Mouse (Mus musculus): ENCODE data around the gene Prmt8. TPM values are rescaled to one million over a fixed set of nuclear protein-coding genes. Genes with fewer than 3 reads are reported as not detected.

Gene Prmt8
- polyA plus RNA-seq, 1 experiment from 2014 or later, result 0.13 TPM

DNA sequence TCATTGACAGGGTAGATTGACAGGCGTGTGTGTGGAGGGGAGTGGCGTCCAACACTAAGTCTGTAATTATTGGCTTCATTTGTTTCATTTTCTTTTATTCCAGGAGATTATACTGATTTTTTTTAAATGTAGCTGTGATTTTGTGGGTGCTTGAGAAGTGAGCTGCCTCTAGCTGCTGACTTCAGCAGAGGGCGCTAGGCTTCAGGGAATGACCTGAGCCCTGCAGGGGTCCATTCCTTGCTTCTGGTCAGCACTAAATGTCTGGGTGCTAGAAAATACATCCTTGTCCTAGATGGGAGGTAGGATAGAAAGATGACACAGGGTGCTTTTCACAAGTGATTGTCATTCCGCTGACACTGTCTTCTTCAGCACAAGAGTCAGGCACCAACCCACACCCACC lies 99.2 kb downstream of the Prmt8 start:
- H3K9me3 ChIP-seq (ENCODE audit: control insufficient read depth, low read length), result no peaks in the 10 kb centered on the region; the same call in 1 of the 2 replicates
- WGBS, result 92% methylated on average over 4 of the region's 4 CpGs
- H3K9ac ChIP-seq (ENCODE audit: low read length), result no peak overlapping the region
- DNase-seq (ENCODE audit: low spot score) (no peak), ATAC-seq (ENCODE audit: insufficient number of reproducible peaks, low FRiP score, low TSS enrichment, low read depth) (no peak)
- no peak overlapping the region for H3K27ac ChIP-seq (replicated peaks; ENCODE audit: low read depth, low read length)
- no peaks in the 10 kb centered on the region for H3K27me3 ChIP-seq (ENCODE audit: control insufficient read depth, insufficient read depth, low read length)
- H3K4me1 ChIP-seq (ENCODE audit: control insufficient read depth, insufficient read depth, low read length), result no peaks in the 10 kb centered on the region
- H3K4me3 ChIP-seq (ENCODE audit: low read depth, low read length), result no peak overlapping the region
- H3K36me3 ChIP-seq (ENCODE audit: control insufficient read depth, insufficient read depth, low read length), result no peaks in the 10 kb centered on the region
- no peak overlapping the region for H3K4me2 ChIP-seq (ENCODE audit: low read depth, severe bottlenecking)

DNA sequence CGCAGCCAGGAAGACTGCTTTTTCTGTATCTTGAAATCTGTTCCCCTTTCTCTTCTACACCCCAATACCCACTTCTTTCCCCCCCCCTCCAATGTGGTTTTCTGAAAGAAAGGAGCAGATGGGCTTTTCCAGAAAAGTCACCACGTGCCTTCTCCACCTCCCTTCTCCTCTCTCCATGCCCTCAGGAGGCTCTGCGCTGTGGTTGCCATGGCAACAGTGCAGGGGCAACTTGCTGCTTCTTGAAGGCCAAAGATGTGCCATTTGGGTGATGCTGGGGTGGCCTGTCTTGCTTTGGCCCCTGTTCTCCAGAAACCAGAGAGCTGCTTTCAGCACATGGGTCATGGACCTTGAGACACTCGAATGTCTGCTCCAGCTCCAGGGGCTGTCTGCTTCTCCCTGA lies 100.0 kb downstream of the Prmt8 start:
- Histone ChIP-seq H3K27me3 (ENCODE audit: control insufficient read depth, insufficient read depth, low read length) (no peaks in the 10 kb centered on the region), H3K4me2 (ENCODE audit: low read depth, severe bottlenecking) (no peak overlapping the region), H3K9me3 (ENCODE audit: control insufficient read depth, low read length) (no peaks in the 10 kb centered on the region; the same call in 1 of the 2 replicates), H3K4me1 (ENCODE audit: control insufficient read depth, insufficient read depth, low read length) (no peaks in the 10 kb centered on the region), H3K4me3 (ENCODE audit: low read depth, low read length) (no peak overlapping the region), H3K36me3 (ENCODE audit: control insufficient read depth, insufficient read depth, low read length) (no peaks in the 10 kb centered on the region), H3K9ac (ENCODE audit: low read length) (no peak overlapping the region), H3K27ac (replicated peaks; ENCODE audit: low read depth, low read length) (no peak overlapping the region)
- ATAC-seq (ENCODE audit: insufficient number of reproducible peaks, low FRiP score, low TSS enrichment, low read depth), result no peak
- DNase-seq (ENCODE audit: low spot score), result no peak
- WGBS, result 81% methylated on average over 4 of the region's 4 CpGs

- H3K36me3 ChIP-seq (ENCODE audit: control insufficient read depth, insufficient read depth, low read length), result no peaks in the 10 kb centered on the region
- no peak overlapping the region for H3K4me3 ChIP-seq (ENCODE audit: low read depth, low read length)
- no peak for ATAC-seq (ENCODE audit: insufficient number of reproducible peaks, low FRiP score, low TSS enrichment, low read depth)
- DNase-seq (ENCODE audit: low spot score), result no peak
- 82% methylated on average over 7 of the region's 7 CpGs for WGBS
- H3K4me1 ChIP-seq (ENCODE audit: control insufficient read depth, insufficient read depth, low read length), result no peaks in the 10 kb centered on the region
- no peak overlapping the region for H3K9ac ChIP-seq (ENCODE audit: low read length)
- no peak overlapping the region for H3K4me2 ChIP-seq (ENCODE audit: low read depth, severe bottlenecking)
- H3K27me3 ChIP-seq (ENCODE audit: control insufficient read depth, insufficient read depth, low read length), result no peaks in the 10 kb centered on the region
- H3K9me3 ChIP-seq (ENCODE audit: control insufficient read depth, low read length), result no peaks in the 10 kb centered on the region
- no peak overlapping the region for H3K27ac ChIP-seq (replicated peaks; ENCODE audit: low read depth, low read length)
Observed at GRCm38 (mm10) chr6:127663263-127663662, 106.0 kb downstream of the Prmt8 start.

DNA sequence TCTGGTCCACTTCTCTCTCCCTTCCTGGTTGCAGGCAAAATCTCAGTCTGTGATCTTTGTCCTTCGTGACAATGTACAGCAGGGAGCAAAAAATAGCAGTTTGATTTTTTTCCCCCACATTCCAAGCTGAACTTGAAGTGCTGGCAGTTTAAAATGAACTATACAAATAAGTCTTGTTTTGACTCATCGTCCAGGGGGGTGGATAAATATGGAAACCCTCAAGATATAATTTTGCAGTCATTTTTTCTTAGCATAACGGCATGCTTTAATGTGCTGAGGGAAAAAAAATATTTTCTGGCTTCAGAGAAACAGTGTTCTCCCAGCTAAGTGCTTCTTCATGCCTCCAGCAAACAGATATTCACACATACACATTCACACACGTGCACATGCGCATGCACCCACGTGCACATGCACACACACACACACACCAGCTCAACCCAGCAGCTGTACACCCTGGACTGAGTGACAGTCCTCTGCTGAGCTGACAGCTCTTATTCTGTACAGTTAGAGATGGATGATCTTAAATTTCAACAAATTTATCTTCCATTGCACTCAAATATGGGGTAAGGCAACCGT lies 107.5 kb downstream of the Prmt8 start:
- no peak for ATAC-seq (ENCODE audit: insufficient number of reproducible peaks, low FRiP score, low TSS enrichment, low read depth)
- Histone ChIP-seq H3K9me3 (ENCODE audit: control insufficient read depth, low read length) (no peaks in the 10 kb centered on the region), H3K4me2 (ENCODE audit: low read depth, severe bottlenecking) (no peak overlapping the region), H3K4me3 (ENCODE audit: low read depth, low read length) (no peak overlapping the region), H3K36me3 (ENCODE audit: control insufficient read depth, insufficient read depth, low read length) (no peaks in the 10 kb centered on the region), H3K27ac (replicated peaks; ENCODE audit: low read depth, low read length) (no peak overlapping the region), H3K4me1 (ENCODE audit: control insufficient read depth, insufficient read depth, low read length) (no peaks in the 10 kb centered on the region), H3K9ac (ENCODE audit: low read length) (no peak overlapping the region), H3K27me3 (ENCODE audit: control insufficient read depth, insufficient read depth, low read length) (no peaks in the 10 kb centered on the region)
- 85% methylated on average over 7 of the region's 7 CpGs for WGBS
- DNase-seq (ENCODE audit: low spot score), result no peak

GRCm38 (mm10) chr6:127659966-127660365 lies 109.3 kb downstream of the Prmt8 start:
- no peak for DNase-seq (ENCODE audit: low spot score)
- no peaks in the 10 kb centered on the region for H3K9me3 ChIP-seq (ENCODE audit: control insufficient read depth, low read length)
- no peak for ATAC-seq (ENCODE audit: insufficient number of reproducible peaks, low FRiP score, low TSS enrichment, low read depth)
- H3K4me2 ChIP-seq (ENCODE audit: low read depth, severe bottlenecking), result no peak overlapping the region
- no peak overlapping the region for H3K4me3 ChIP-seq (ENCODE audit: low read depth, low read length)
- no peak overlapping the region for H3K9ac ChIP-seq (ENCODE audit: low read length)
- no peaks in the 10 kb centered on the region for H3K27me3 ChIP-seq (ENCODE audit: control insufficient read depth, insufficient read depth, low read length)
- no peaks in the 10 kb centered on the region for H3K36me3 ChIP-seq (ENCODE audit: control insufficient read depth, insufficient read depth, low read length)
- WGBS, result 79% methylated on average over 4 of the region's 4 CpGs
- no peak overlapping the region for H3K27ac ChIP-seq (replicated peaks; ENCODE audit: low read depth, low read length)
- no peaks in the 10 kb centered on the region for H3K4me1 ChIP-seq (ENCODE audit: control insufficient read depth, insufficient read depth, low read length)

DNA sequence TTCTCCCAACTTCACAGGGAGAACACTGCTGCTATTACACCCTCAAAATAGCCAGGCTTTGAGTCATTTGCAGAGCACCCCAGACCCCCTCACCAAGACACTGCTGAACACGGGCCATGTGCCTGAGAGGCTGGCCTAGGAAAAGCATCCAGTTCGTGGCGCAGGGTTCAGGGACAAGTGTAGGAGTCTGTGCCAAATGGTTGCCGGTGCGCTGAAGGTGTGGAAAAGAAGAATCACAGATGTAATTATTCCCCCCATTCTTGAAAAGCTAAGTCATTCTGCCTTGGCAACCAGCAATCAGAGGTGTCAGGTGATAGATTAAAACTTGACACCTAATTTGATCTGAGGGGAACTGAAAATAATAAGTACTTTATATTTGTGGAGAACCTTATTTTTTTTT lies 109.8 kb downstream of the Prmt8 start:
- WGBS, result 61% methylated on average over 5 of the region's 5 CpGs
- ATAC-seq (ENCODE audit: insufficient number of reproducible peaks, low FRiP score, low TSS enrichment, low read depth), result no peak

DNA sequence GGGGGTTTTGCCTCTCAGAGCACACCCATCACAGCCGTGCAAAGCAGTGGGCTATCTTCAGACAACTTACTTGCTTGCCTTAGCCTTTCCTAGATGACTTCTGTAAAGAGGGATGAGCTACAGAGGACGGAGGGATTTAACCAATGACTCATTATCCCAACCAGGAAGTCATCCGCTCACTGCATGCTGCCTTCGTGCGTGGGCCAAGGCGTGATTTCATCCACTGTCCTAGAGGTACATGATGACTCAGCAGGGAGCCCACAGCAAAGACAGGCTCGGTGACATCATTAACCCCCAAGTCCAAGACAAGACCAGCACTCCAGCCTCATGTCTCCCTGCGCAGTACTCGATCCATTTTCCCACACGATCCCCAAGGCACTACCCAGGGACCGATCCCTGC lies 112.1 kb downstream of the Prmt8 start:
- Histone ChIP-seq H3K27ac (replicated peaks; ENCODE audit: low read depth, low read length) (no peak overlapping the region), H3K27me3 (ENCODE audit: control insufficient read depth, insufficient read depth, low read length) (no peaks in the 10 kb centered on the region), H3K4me2 (ENCODE audit: low read depth, severe bottlenecking) (no peak overlapping the region), H3K4me3 (ENCODE audit: low read depth, low read length) (no peak overlapping the region), H3K4me1 (ENCODE audit: control insufficient read depth, insufficient read depth, low read length) (no peaks in the 10 kb centered on the region), H3K9me3 (ENCODE audit: control insufficient read depth, low read length) (no peaks in the 10 kb centered on the region), H3K9ac (ENCODE audit: low read length) (no peak overlapping the region), H3K36me3 (ENCODE audit: control insufficient read depth, insufficient read depth, low read length) (no peaks in the 10 kb centered on the region)
- whole genome bisulfite sequencing, result 92% methylated on average over 11 of the region's 11 CpGs
- ATAC-seq (ENCODE audit: insufficient number of reproducible peaks, low FRiP score, low TSS enrichment, low read depth), result no peak
- DNase-seq (ENCODE audit: low spot score), result no peak

More for the DNA sequence above, 109.8 kb downstream of the Prmt8 start:
- H3K9me3 ChIP-seq (ENCODE audit: control insufficient read depth, low read length), result no peaks in the 10 kb centered on the region
- no peaks in the 10 kb centered on the region for H3K36me3 ChIP-seq (ENCODE audit: control insufficient read depth, insufficient read depth, low read length)
- no peak overlapping the region for H3K4me3 ChIP-seq (ENCODE audit: low read depth, low read length)
- no peaks in the 10 kb centered on the region for H3K27me3 ChIP-seq (ENCODE audit: control insufficient read depth, insufficient read depth, low read length)
- H3K9ac ChIP-seq (ENCODE audit: low read length), result no peak overlapping the region
- DNase-seq (ENCODE audit: low spot score), result no peak
- H3K4me1 ChIP-seq (ENCODE audit: control insufficient read depth, insufficient read depth, low read length), result no peaks in the 10 kb centered on the region
- no peak overlapping the region for H3K4me2 ChIP-seq (ENCODE audit: low read depth, severe bottlenecking)
- no peak overlapping the region for H3K27ac ChIP-seq (replicated peaks; ENCODE audit: low read depth, low read length)

DNA sequence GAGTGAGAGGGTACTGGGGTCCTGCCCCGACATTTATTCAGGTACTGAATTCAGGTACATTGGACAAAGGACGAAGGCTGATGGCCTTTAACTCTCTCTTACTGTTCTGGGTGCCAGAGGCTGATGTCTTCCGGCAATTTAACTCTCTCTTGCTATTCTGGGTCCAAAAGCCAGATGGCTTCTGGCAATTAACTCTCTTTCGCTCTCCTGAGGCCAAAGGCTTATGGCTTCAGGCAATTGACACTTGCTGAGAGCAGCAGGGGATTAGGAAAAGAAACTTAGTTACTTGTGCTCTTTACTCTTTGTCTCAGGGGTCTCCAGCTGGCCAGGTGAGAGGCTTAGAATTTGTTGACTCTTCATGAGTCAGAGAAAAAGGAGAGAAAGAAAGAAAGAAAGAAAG lies 113.3 kb downstream of the Prmt8 start:
- no peak overlapping the region for H3K4me3 ChIP-seq (ENCODE audit: low read depth, low read length)
- no peak for ATAC-seq (ENCODE audit: insufficient number of reproducible peaks, low FRiP score, low TSS enrichment, low read depth)
- H3K36me3 ChIP-seq (ENCODE audit: control insufficient read depth, insufficient read depth, low read length), result no peaks in the 10 kb centered on the region
- no peaks in the 10 kb centered on the region for H3K9me3 ChIP-seq (ENCODE audit: control insufficient read depth, low read length)
- 22% methylated on average over 4 of the region's 4 CpGs for WGBS
- H3K27me3 ChIP-seq (ENCODE audit: control insufficient read depth, insufficient read depth, low read length), result no peaks in the 10 kb centered on the region
- no peak overlapping the region for H3K4me2 ChIP-seq (ENCODE audit: low read depth, severe bottlenecking)
- H3K27ac ChIP-seq (replicated peaks; ENCODE audit: low read depth, low read length), result no peak overlapping the region
- DNase-seq (ENCODE audit: low spot score), result no peak
- H3K9ac ChIP-seq (ENCODE audit: low read length), result no peak overlapping the region
- H3K4me1 ChIP-seq (ENCODE audit: control insufficient read depth, insufficient read depth, low read length), result no peaks in the 10 kb centered on the region
